Mouse (Mus musculus): Measurements from ENCODE around the gene Cox7b. TPM values are rescaled to one million over a fixed set of nuclear protein-coding genes. Genes with fewer than 3 reads are reported as not detected.
A peak's percentile ranks its signal among the peaks of the same experiment; 100 is the strongest.
"Not testable (repeated sequence)": the region's sequence is repeated elsewhere in the genome, so short reads cannot be mapped to it uniquely, and the experiment has no call there.

Gene Cox7b
- 285 and 325 TPM in 2 replicates for polyA plus RNA-seq (2016; fragmentation: Nextera tagmentation; extraction: Ambion mirVana)

- Histone ChIP-seq H3K36me3 (replicated peaks) (peaks cover 25% of the 10 kb centered on the region), H3K4me1 (0 out of 2 replicates have a peak, but pooled peaks cover 7% of the 10 kb centered on the region), H3K27me3 (ENCODE audit: poor library complexity, severe bottlenecking) (peaks cover 12% of the 10 kb centered on the region), H3K27ac (peak within 1 kb of the TSS; percentile 86), H3K4me3 (peak within 1 kb of the TSS; percentile 61), H3K9me3 (no peaks in the 10 kb centered on the region)
- 14% methylated on average over 26 of the region's 26 CpGs for WGBS
- peak; percentile 68 for DNase-seq (ENCODE audit: extremely low spot score, low spot score)
These were observed at the start of gene Cox7b for GRCm38 (mm10) chrX:106015571-106016322. Gene Cox7b (plus strand): TSS chrX:106015700.

DNA sequence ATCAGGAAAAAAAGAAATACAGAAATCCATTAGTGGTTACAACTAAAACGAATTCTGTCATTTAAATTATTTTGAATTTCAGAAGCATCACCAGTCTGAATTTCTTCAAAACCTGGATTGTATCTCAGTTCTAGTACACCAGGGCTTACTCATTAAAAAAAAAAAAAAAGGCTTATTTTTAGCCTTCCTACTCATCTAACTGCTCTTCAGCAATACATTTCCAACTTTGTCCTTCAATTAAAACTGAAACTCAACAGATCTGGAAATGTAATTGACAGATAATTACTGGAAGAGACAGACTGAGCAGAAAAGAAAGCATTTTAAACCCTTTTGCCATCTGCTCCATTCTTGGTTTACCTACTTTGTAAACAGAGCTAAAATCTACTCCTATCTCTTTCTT lies 13.9 kb upstream of the Cox7b start:
- no peak overlapping the region for H3K4me3 ChIP-seq
- no peaks in the 10 kb centered on the region for H3K9me3 ChIP-seq
- H3K27me3 ChIP-seq (ENCODE audit: poor library complexity, severe bottlenecking) = peaks cover 3% of the 10 kb centered on the region; the same call in 1 of the 2 replicates
- peaks cover 46% of the 10 kb centered on the region for H3K36me3 ChIP-seq (replicated peaks)
- H3K4me1 ChIP-seq = no peaks in the 10 kb centered on the region
- no peak overlapping the region for H3K27ac ChIP-seq
- WGBS = 83% methylated on average over 1 of the region's 1 CpGs
- DNase-seq (ENCODE audit: extremely low spot score, low spot score) = no peak

DNA sequence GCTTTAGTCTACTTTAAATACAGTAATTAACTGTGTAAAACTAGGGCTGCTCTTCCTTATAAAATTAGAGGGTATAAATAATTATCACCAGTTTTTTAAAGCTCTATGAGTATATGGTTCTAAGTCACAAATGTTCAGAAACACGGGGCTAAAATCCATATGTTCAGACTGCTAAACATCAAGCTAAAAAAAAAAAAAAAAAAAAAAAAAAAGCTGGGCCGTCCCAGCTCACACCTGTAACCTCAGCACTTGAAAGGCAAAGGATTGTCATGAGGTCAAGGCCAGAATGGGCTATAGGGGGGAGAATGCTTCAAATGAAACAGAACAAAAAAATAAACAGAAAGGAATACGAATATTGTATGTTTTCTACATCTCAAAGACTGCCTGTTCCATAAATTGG lies 4.7 kb upstream of the Cox7b start:
- Histone ChIP-seq H3K27me3 (ENCODE audit: poor library complexity, severe bottlenecking) (peaks cover 16% of the 10 kb centered on the region), H3K4me1 (peaks cover 19% of the 10 kb centered on the region), H3K36me3 (replicated peaks) (peaks cover 7% of the 10 kb centered on the region; the same call in 1 of the 2 replicates), H3K4me3 (peak overlapping the region; percentile 62), H3K9me3 (no peaks in the 10 kb centered on the region), H3K27ac (peak overlapping the region; percentile 89; the same call in 1 of the 2 replicates)
- 29% methylated on average over 3 of the region's 3 CpGs for WGBS
- no peak for DNase-seq (ENCODE audit: extremely low spot score, low spot score)

- Histone ChIP-seq H3K4me3 (peak within 1 kb of the TSS; percentile 62), H3K4me1 (peaks cover 19% of the 10 kb centered on the region), H3K36me3 (replicated peaks) (peaks cover 6% of the 10 kb centered on the region; the same call in 1 of the 2 replicates), H3K27ac (peak within 1 kb of the TSS; percentile 89), H3K9me3 (no peaks in the 10 kb centered on the region), H3K27me3 (ENCODE audit: poor library complexity, severe bottlenecking) (peaks cover 18% of the 10 kb centered on the region)
- DNase-seq (ENCODE audit: extremely low spot score, low spot score) = peak; percentile 79
- 20% methylated on average over 45 of the region's 45 CpGs for WGBS
These were observed 3.9 kb upstream of the Cox7b start, which contains the start of gene Magt1 for GRCm38 (mm10) chrX:106011465-106012159. Gene Magt1 (minus strand): TSS chrX:106011906.

GRCm38 (mm10) chrX:106012559-106012958 lies 2.9 kb upstream of the Cox7b start:
- Histone ChIP-seq H3K4me3 (peak overlapping the region; percentile 62), H3K9me3 (no peaks in the 10 kb centered on the region), H3K4me1 (peaks cover 21% of the 10 kb centered on the region), H3K27ac (peak overlapping the region; percentile 86), H3K27me3 (ENCODE audit: poor library complexity, severe bottlenecking) (peaks cover 15% of the 10 kb centered on the region), H3K36me3 (replicated peaks) (peaks cover 4% of the 10 kb centered on the region; the same call in 1 of the 2 replicates)
- WGBS = 84% methylated on average over 3 of the region's 3 CpGs
- DNase-seq (ENCODE audit: extremely low spot score, low spot score) = no peak

GRCm38 (mm10) chrX:106013217-106013616 lies 2.3 kb upstream of the Cox7b start:
- WGBS = 20% methylated on average over 2 of the region's 2 CpGs
- H3K27ac ChIP-seq = no peak overlapping the region
- H3K9me3 ChIP-seq = no peaks in the 10 kb centered on the region
- peak; percentile 24 for DNase-seq (ENCODE audit: extremely low spot score, low spot score)
- H3K4me3 ChIP-seq = no peak overlapping the region
- H3K36me3 ChIP-seq (replicated peaks) = peaks cover 5% of the 10 kb centered on the region; the same call in 1 of the 2 replicates
- H3K4me1 ChIP-seq = peaks cover 21% of the 10 kb centered on the region
- H3K27me3 ChIP-seq (ENCODE audit: poor library complexity, severe bottlenecking) = peaks cover 15% of the 10 kb centered on the region

- H3K27me3 ChIP-seq (ENCODE audit: poor library complexity, severe bottlenecking) = peaks cover 12% of the 10 kb centered on the region
- peak overlapping the region; percentile 61; the same call in 1 of the 2 replicates for H3K4me3 ChIP-seq
- H3K9me3 ChIP-seq; DNase-seq (ENCODE audit: extremely low spot score, low spot score): not testable (repeated sequence)
- H3K4me1 ChIP-seq = peaks cover 12% of the 10 kb centered on the region
- 66% methylated on average over 2 of the region's 2 CpGs for WGBS
- peak overlapping the region; percentile 86 for H3K27ac ChIP-seq
- H3K36me3 ChIP-seq (replicated peaks) = peaks cover 17% of the 10 kb centered on the region
These were observed 641 bp upstream of the Cox7b start for GRCm38 (mm10) chrX:106014741-106015377.

DNA sequence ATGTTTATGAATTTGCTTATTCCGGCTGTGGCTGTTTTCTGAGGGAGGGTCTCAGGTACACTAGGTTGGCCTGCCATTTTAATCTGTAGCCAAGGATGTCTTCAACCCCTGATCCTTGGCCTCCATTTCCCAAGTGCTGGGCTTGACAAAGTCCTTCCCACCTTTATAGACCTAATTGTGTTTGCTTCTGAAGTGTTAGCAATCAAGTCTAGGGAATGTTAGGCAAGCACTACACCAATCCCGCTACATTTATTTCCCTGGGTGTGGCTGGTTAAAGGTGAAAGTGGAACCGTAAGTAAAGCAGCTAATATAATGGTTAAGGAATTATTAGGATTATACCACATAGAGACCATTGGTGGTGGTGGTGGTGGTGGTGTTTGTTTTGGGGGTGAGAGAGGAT lies 1.6 kb downstream of the Cox7b start:
- H3K4me1 ChIP-seq = 0 out of 2 replicates have a peak, but pooled peaks cover 7% of the 10 kb centered on the region
- DNase-seq (ENCODE audit: extremely low spot score, low spot score) = no peak
- 0 out of 2 replicates have a peak, but pooled peaks cover 4% of the 10 kb centered on the region for H3K27me3 ChIP-seq (ENCODE audit: poor library complexity, severe bottlenecking)
- peak overlapping the region; percentile 61; the same call in 1 of the 2 replicates for H3K4me3 ChIP-seq
- no peaks in the 10 kb centered on the region for H3K9me3 ChIP-seq
- peaks cover 39% of the 10 kb centered on the region for H3K36me3 ChIP-seq (replicated peaks)
- no peak overlapping the region for H3K27ac ChIP-seq
- WGBS = 97% methylated on average over 3 of the region's 3 CpGs

DNA sequence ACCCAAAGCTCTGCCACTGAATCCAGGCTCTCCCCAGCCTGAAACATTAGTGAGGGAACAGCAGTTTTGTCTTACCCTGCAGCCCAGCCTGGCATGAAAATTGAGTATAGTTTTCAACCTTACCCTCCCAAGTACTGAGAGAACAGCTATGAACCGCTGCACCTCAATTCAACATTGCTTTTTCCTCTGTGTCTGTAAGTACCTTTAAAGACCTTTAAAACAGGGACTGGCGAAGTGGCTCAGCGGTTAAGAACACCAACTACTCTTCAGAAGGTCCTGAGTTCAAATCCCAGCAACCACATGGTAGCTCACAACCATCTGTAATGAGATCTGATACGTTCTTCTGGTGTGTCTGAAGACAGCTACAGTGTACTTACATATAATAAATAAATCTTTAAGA lies 2.0 kb downstream of the Cox7b start:
- Histone ChIP-seq H3K27ac (no peak overlapping the region), H3K9me3 (no peaks in the 10 kb centered on the region), H3K4me1 (0 out of 2 replicates have a peak, but pooled peaks cover 3% of the 10 kb centered on the region), H3K27me3 (ENCODE audit: poor library complexity, severe bottlenecking) (0 out of 2 replicates have a peak, but pooled peaks cover 4% of the 10 kb centered on the region), H3K4me3 (0 out of 2 replicates have a peak overlapping the region, but pooled peaks have one; percentile 61), H3K36me3 (replicated peaks) (peaks cover 42% of the 10 kb centered on the region)
- no peak for DNase-seq (ENCODE audit: extremely low spot score, low spot score)
- 88% methylated on average over 4 of the region's 4 CpGs for WGBS

- Histone ChIP-seq H3K4me3 (peak within 1 kb of the TSS; percentile 56), H3K27ac (peak within 1 kb of the TSS; percentile 85), H3K36me3 (replicated peaks) (peaks cover 11% of the 10 kb centered on the region), H3K4me1 (0 out of 2 replicates have a peak, but pooled peaks cover 4% of the 10 kb centered on the region), H3K27me3 (ENCODE audit: poor library complexity, severe bottlenecking) (peaks cover 13% of the 10 kb centered on the region; the same call in 1 of the 2 replicates), H3K9me3 (no peaks in the 10 kb centered on the region)
- peak; percentile 88 for DNase-seq (ENCODE audit: extremely low spot score, low spot score)
- WGBS = 17% methylated on average over 36 of the region's 36 CpGs
These were observed 11.2 kb downstream of the Cox7b start, which contains the start of gene Atp7a for GRCm38 (mm10) chrX:106026418-106027342. Gene Atp7a (plus strand): TSS chrX:106027276.

DNA sequence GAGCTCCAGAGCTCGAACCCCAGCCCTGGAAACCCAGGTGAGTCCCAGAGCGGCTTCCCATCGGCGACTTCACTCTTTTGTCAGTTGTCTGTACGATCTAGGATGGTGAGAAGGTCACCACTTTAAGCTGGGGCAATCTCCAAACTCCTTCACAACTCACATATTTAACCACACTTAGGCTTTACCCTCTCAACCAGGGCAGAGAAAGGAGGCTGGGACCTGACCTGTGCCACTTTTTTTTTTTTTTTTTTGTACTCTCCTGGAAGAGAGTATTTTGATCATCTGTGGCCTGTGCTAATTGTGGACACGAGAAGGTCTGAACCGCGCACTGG lies 11.8 kb downstream of the Cox7b start:
- peaks cover 5% of the 10 kb centered on the region for H3K36me3 ChIP-seq (replicated peaks)
- 15% methylated on average over 8 of the region's 8 CpGs for WGBS
- no peak for DNase-seq (ENCODE audit: extremely low spot score, low spot score)
- H3K27ac ChIP-seq = peak overlapping the region; percentile 85
- peaks cover 4% of the 10 kb centered on the region; the same call in 1 of the 2 replicates for H3K4me1 ChIP-seq
- H3K4me3 ChIP-seq = peak overlapping the region; percentile 56
- H3K27me3 ChIP-seq (ENCODE audit: poor library complexity, severe bottlenecking) = peaks cover 15% of the 10 kb centered on the region; the same call in 1 of the 2 replicates
- no peaks in the 10 kb centered on the region for H3K9me3 ChIP-seq
